Mouse (Mus musculus) cortical plate, adult 2 months (tissue): Measurements from ENCODE around the gene Agap3.

Source experiments
- CTCF ChIP-seq: fragments of 200-500 bp; IDR thresholded peaks from 2 replicates; pipeline ENCODE4 v1.5.1; 2011; ENCODE audit warnings: mild to moderate bottlenecking, control low read depth, low read length; ENCODE audit not compliant: insufficient read depth; ENCODE audit errors: extremely low read depth
- POLR2A ChIP-seq: fragments of 200-500 bp; IDR thresholded peaks from 2 replicates; pipeline ENCODE4 v1.6.1; 2011; ENCODE audit warnings: mild to moderate bottlenecking, low read length, control low read depth; ENCODE audit not compliant: insufficient read depth; ENCODE audit errors: extremely low read depth

DNA sequence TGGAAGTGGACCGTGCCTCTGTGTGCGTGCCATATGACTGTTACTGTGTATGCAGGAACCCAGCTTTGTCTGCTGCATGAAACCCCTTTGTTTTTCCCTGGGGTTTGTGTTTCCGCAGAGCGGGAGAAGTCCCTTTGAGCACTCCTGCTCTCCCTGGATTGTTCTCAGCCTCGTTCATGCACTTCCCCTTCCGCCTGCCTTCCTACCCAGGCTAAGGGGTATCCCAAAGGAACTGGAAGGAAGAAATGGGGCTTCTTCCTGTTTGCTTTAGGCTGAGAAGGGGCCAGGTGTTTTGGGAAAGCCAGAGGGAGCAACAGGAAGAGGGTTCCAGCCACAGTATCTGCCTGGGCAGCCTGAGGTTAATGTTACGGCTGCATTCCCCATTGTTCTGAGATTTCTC lies 3.6 kb downstream of the Agap3 start:
- TF ChIP-seq CTCF (no peak), POLR2A (no peak)
